Mouse (Mus musculus) MEL (cell line): ENCODE data around the gene Olfr1033.
"Not testable (repeated sequence)": the region's sequence is repeated elsewhere in the genome, so short reads cannot be mapped to it uniquely, and the experiment has no call there.

Experiments used
- CTCF ChIP-seq, 3 experiments: IDR thresholded peaks in 2 of 3; conservative IDR thresholded peaks in 1 of 3; 2 replicates each; pipeline ENCODE4 v1.5.1; 2011 to 2012; ENCODE audit warnings: low read length in 3 of 3, low read depth in 2 of 3, mild to moderate bottlenecking in 2 of 3, improper control_type of control experiment in 1 of 3, inconsistent platforms in 1 of 3, mixed read lengths in 1 of 3, moderate library complexity in 1 of 3; ENCODE audit not compliant: control insufficient read depth in 1 of 3, insufficient read depth in 1 of 3, poor library complexity in 1 of 3, severe bottlenecking in 1 of 3
- E2F4 ChIP-seq: IDR thresholded peaks from 2 replicates; pipeline ENCODE4 v1.6.1; 2011; ENCODE audit warnings: low read depth, low read length, improper control_type of control experiment, borderline replicate concordance
- EP300 ChIP-seq, 2 experiments: IDR thresholded peaks; 2 replicates each; pipeline ENCODE4 v1.6.1; 2011; ENCODE audit warnings: improper control_type of control experiment in 2 of 2, low read length in 2 of 2, low read depth in 1 of 2, mild to moderate bottlenecking in 1 of 2
- MAX ChIP-seq: IDR thresholded peaks from 2 replicates; pipeline ENCODE4 v1.6.1; 2011; ENCODE audit warnings: low read length, improper control_type of control experiment
- MXI1 ChIP-seq: IDR thresholded peaks from 2 replicates; pipeline ENCODE4 v1.6.1; 2011; ENCODE audit warnings: mild to moderate bottlenecking, low read depth, low read length, improper control_type of control experiment
- POLR2A ChIP-seq, 2 experiments: IDR thresholded peaks; 2 replicates each; pipeline ENCODE4 v1.6.1; 2011 to 2012; ENCODE audit warnings: low read length in 2 of 2, mild to moderate bottlenecking in 2 of 2, control low read depth in 1 of 2, improper control_type of control experiment in 1 of 2, low read depth in 1 of 2, moderate library complexity in 1 of 2; ENCODE audit not compliant: control insufficient read depth in 1 of 2, insufficient read depth in 1 of 2, poor library complexity in 1 of 2
- TBP ChIP-seq: IDR thresholded peaks from 2 replicates; pipeline ENCODE4 v1.8.0; 2011; ENCODE audit warnings: low read depth, low read length, improper control_type of control experiment
- TCF12 ChIP-seq: IDR thresholded peaks from 2 replicates; pipeline ENCODE4 v1.6.1; 2014; ENCODE audit warnings: low read depth, mild to moderate bottlenecking, inconsistent platforms, low read length, improper control_type of control experiment, moderate library complexity
- USF1 ChIP-seq: IDR thresholded peaks from 2 replicates; pipeline ENCODE4 v1.6.1; 2014; ENCODE audit warnings: low read depth, mild to moderate bottlenecking, inconsistent platforms, low read length, improper control_type of control experiment, moderate library complexity
- USF2 ChIP-seq, 2 experiments: IDR thresholded peaks; 2 replicates each; pipeline ENCODE4 v1.6.1; 2011 to 2012; ENCODE audit warnings: improper control_type of control experiment in 2 of 2, low read length in 2 of 2, borderline replicate concordance in 1 of 2, inconsistent platforms in 1 of 2, low read depth in 1 of 2, mild to moderate bottlenecking in 1 of 2; ENCODE audit not compliant: insufficient read depth in 1 of 2

DNA sequence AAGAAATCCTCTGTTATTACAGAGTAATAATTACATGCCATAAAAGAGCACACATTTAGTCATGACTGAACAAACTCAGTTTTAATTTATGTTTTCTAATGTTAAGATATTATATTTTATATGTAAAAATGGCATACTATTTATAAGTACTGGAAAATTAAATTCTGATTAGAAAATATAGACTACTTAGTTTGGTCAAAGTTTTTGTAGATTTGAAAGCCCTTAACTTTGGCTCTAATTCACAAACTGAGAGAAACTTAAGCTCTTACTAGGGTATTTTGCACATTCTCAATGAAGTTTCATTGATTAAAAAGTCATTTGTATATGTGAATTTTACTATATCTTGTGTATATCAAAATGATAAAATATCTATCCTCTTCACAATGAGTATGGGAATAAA is 53.3 kb downstream of the Olfr1033 start, which contains the start of gene Olfr1036:
- TF ChIP-seq CTCF (IDR thresholded peaks at IDR 0.05 in 2 of 3, conservative IDR thresholded peaks at IDR 0.05 in 1 of 3; ENCODE audit: control insufficient read depth in 1 of 3, insufficient read depth in 1 of 3, low read depth in 2 of 3, low read length in 3 of 3, poor library complexity in 1 of 3, severe bottlenecking in 1 of 3); POLR2A (IDR thresholded peaks at IDR 0.05; ENCODE audit: control insufficient read depth in 1 of 2, insufficient read depth in 1 of 2, low read depth in 1 of 2, low read length in 2 of 2, poor library complexity in 1 of 2); EP300 (IDR thresholded peaks at IDR 0.05; ENCODE audit: low read depth in 1 of 2, low read length in 2 of 2); MXI1; TBP; MAX; USF2 (IDR thresholded peaks at IDR 0.05; ENCODE audit: borderline replicate concordance in 1 of 2, insufficient read depth in 1 of 2, low read depth in 1 of 2, low read length in 2 of 2); TCF12; E2F4; USF1: not testable (repeated sequence)
